Mouse (Mus musculus) G1E (cell line): ENCODE results near the gene Polr2l.

Experiments
- CTCF ChIP-seq: IDR thresholded peaks from 2 replicates; pipeline ENCODE4 v1.5.1; 2012; ENCODE audit warnings: low read depth, low read length, inconsistent platforms, mixed read lengths
- GATA1 ChIP-seq: IDR thresholded peaks from 2 replicates; pipeline ENCODE4 v1.6.1; 2012; ENCODE audit warnings: borderline replicate concordance, low read length, inconsistent platforms, mixed read lengths
- GATA2 ChIP-seq: IDR thresholded peaks from 2 replicates; pipeline ENCODE4 v1.6.1; 2012; ENCODE audit warnings: low read depth, low read length, inconsistent platforms, borderline replicate concordance
- TAL1 ChIP-seq: conservative IDR thresholded peaks from 2 replicates; pipeline ENCODE4 v1.6.1; 2012; ENCODE audit warnings: low read depth, low read length, inconsistent platforms, mixed read lengths

- TF ChIP-seq TAL1 (no peak), CTCF (no peak), GATA1 (no peak), GATA2 (no peak)
These were observed at the start of gene Polr2l, which contains the start of gene Tspan4 for GRCm38 (mm10) chr7:141475011-141475804.
